Mouse (Mus musculus): ENCODE measurements at regions not wholly inside any gene's neighbourhood (a gene's known extent, or its start where the extent isn't known, plus 50 kb on each side); places are given as distances from the start of the nearest gene placed in this dataset.

- TF ChIP-seq CTCF (IDR thresholded peaks at IDR 0.05; ENCODE audit: control insufficient read depth, insufficient read depth, insufficient replicate concordance, low read depth, low read length): no peak
- no peak for TF ChIP-seq POLR2A (IDR thresholded peaks at IDR 0.05; ENCODE audit: control insufficient read depth, low read depth, low read length)
Observed at GRCm38 (mm10) chr13:37195857-37196256, 145.8 kb upstream of the F13a1 start.

Data from testis, adult 2 months (tissue).